Mouse (Mus musculus): ENCODE data around the gene P3h3. TPM values are rescaled to one million over a fixed set of nuclear protein-coding genes. Genes with fewer than 3 reads are reported as not detected.
"Not testable (repeated sequence)": the region's sequence is repeated elsewhere in the genome, so short reads cannot be mapped to it uniquely, and the experiment has no call there.

Gene P3h3
- polyA plus RNA-seq, 1 experiment from 2014 or later: 14.7 TPM

GRCm38 (mm10) chr6:124804341-124804740, 53.2 kb downstream of the P3h3 start:
- Histone ChIP-seq H3K27me3 (ENCODE audit: control insufficient read depth, insufficient read depth, low read length) (no peaks in the 10 kb centered on the region), H3K4me2 (replicated peaks; ENCODE audit: low read depth, low read length) (no peak overlapping the region), H3K36me3 (ENCODE audit: control insufficient read depth, insufficient read depth, low read length) (no peaks in the 10 kb centered on the region), H3K9ac (ENCODE audit: low read depth, low read length) (no peak overlapping the region), H3K27ac (ENCODE audit: low read depth, low read length) (no peak overlapping the region), H3K4me3 (ENCODE audit: low read depth, low read length) (no peak overlapping the region), H3K9me3 (ENCODE audit: control insufficient read depth, low read length) (no peaks in the 10 kb centered on the region), H3K4me1 (replicated peaks; ENCODE audit: control insufficient read depth, insufficient read depth, low read length) (peaks cover 7% of the 10 kb centered on the region; the same call in 1 of the 2 replicates)
- no peak for ATAC-seq (ENCODE audit: low FRiP score)
- DNase-seq (ENCODE audit: low spot score): no peak
- 91% methylated on average over 3 of the region's 3 CpGs for WGBS

DNA sequence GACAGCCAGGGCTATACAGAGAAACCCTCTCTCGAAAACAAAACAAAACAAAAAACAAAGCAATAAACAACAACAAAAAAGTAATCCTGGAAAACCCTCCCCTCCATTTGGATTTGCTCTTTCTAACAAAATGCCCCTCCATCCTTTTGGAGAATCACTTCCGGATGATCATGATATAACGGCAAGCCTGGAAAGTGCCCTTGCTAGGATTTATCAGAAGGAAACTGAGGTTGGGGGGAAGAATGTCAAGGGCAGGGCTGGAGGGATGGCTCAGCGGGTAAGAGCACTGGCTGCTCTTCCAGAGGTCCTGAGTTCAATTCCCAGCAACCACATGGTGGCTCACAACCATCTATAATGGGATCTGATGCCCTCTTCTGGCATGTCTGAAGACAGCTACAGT, 53.9 kb downstream of the P3h3 start:
- WGBS: 97% methylated on average over 4 of the region's 4 CpGs
- DNase-seq (ENCODE audit: low spot score); H3K4me2 ChIP-seq (replicated peaks; ENCODE audit: low read depth, low read length); H3K27me3 ChIP-seq (ENCODE audit: control insufficient read depth, insufficient read depth, low read length); H3K27ac ChIP-seq (ENCODE audit: low read depth, low read length); H3K9me3 ChIP-seq (ENCODE audit: control insufficient read depth, low read length); ATAC-seq (ENCODE audit: low FRiP score); H3K9ac ChIP-seq (ENCODE audit: low read depth, low read length); H3K36me3 ChIP-seq (ENCODE audit: control insufficient read depth, insufficient read depth, low read length); H3K4me3 ChIP-seq (ENCODE audit: low read depth, low read length); H3K4me1 ChIP-seq (replicated peaks; ENCODE audit: control insufficient read depth, insufficient read depth, low read length): not testable (repeated sequence)

- H3K4me2 ChIP-seq (replicated peaks; ENCODE audit: low read depth, low read length): no peak overlapping the region
- DNase-seq (ENCODE audit: low spot score) (no peak), ATAC-seq (ENCODE audit: low FRiP score) (no peak)
- WGBS: 77% methylated on average over 3 of the region's 3 CpGs
- no peaks in the 10 kb centered on the region for H3K36me3 ChIP-seq (ENCODE audit: control insufficient read depth, insufficient read depth, low read length)
- no peak overlapping the region for H3K9ac ChIP-seq (ENCODE audit: low read depth, low read length)
- peaks cover 3% of the 10 kb centered on the region; the same call in 1 of the 2 replicates for H3K4me1 ChIP-seq (replicated peaks; ENCODE audit: control insufficient read depth, insufficient read depth, low read length)
- H3K9me3 ChIP-seq (ENCODE audit: control insufficient read depth, low read length): no peaks in the 10 kb centered on the region
- no peak overlapping the region for H3K27ac ChIP-seq (ENCODE audit: low read depth, low read length)
- no peak overlapping the region for H3K4me3 ChIP-seq (ENCODE audit: low read depth, low read length)
- H3K27me3 ChIP-seq (ENCODE audit: control insufficient read depth, insufficient read depth, low read length): no peaks in the 10 kb centered on the region
Observed at GRCm38 (mm10) chr6:124803061-124803460, 54.5 kb downstream of the P3h3 start.

- not testable (repeated sequence) for H3K4me3 ChIP-seq (ENCODE audit: low read depth, low read length)
Observed at GRCm38 (mm10) chr6:124802400-124802799, 55.2 kb downstream of the P3h3 start.

DNA sequence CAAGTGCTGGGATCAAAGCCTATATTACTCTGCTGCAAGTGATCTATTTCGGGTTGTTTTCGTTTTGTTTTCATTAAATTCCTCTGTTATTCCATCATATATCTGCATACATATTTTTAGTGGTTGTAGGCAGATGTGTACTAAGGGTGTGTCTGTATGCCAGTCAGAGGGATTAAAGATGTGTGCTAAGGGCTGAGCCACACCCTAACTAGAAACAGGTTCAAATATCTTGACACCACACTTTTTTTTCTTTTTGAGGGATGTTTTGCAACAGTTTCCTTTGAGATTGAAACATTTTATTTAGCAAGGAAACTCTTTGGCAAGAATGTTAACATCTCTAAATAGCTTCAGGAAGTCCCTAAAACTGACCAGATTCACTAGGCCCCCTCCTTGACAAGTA, 61.4 kb downstream of the P3h3 start:
- Histone ChIP-seq H3K27me3 (ENCODE audit: control insufficient read depth, insufficient read depth, low read length) (no peaks in the 10 kb centered on the region), H3K4me2 (replicated peaks; ENCODE audit: low read depth, low read length) (no peak overlapping the region), H3K9me3 (ENCODE audit: control insufficient read depth, low read length) (no peaks in the 10 kb centered on the region), H3K36me3 (ENCODE audit: control insufficient read depth, insufficient read depth, low read length) (no peaks in the 10 kb centered on the region), H3K4me1 (replicated peaks; ENCODE audit: control insufficient read depth, insufficient read depth, low read length) (no peaks in the 10 kb centered on the region), H3K9ac (ENCODE audit: low read depth, low read length) (no peak overlapping the region), H3K4me3 (ENCODE audit: low read depth, low read length) (no peak overlapping the region), H3K27ac (ENCODE audit: low read depth, low read length) (no peak overlapping the region)
- whole genome bisulfite sequencing: 82% methylated on average over 2 of the region's 2 CpGs
- ATAC-seq (ENCODE audit: low FRiP score) (no peak), DNase-seq (ENCODE audit: low spot score) (no peak)

More at GRCm38 (mm10) chr6:124802400-124802799, 55.2 kb downstream of the P3h3 start:
- H3K27me3 ChIP-seq (ENCODE audit: control insufficient read depth, insufficient read depth, low read length); ATAC-seq (ENCODE audit: low FRiP score); H3K27ac ChIP-seq (ENCODE audit: low read depth, low read length); H3K4me2 ChIP-seq (replicated peaks; ENCODE audit: low read depth, low read length); H3K9ac ChIP-seq (ENCODE audit: low read depth, low read length); H3K36me3 ChIP-seq (ENCODE audit: control insufficient read depth, insufficient read depth, low read length); H3K4me1 ChIP-seq (replicated peaks; ENCODE audit: control insufficient read depth, insufficient read depth, low read length); H3K9me3 ChIP-seq (ENCODE audit: control insufficient read depth, low read length): not testable (repeated sequence)
- peak; percentile 34 for DNase-seq (ENCODE audit: low spot score)
- 20% methylated on average over 4 of the region's 9 CpGs for WGBS

DNA sequence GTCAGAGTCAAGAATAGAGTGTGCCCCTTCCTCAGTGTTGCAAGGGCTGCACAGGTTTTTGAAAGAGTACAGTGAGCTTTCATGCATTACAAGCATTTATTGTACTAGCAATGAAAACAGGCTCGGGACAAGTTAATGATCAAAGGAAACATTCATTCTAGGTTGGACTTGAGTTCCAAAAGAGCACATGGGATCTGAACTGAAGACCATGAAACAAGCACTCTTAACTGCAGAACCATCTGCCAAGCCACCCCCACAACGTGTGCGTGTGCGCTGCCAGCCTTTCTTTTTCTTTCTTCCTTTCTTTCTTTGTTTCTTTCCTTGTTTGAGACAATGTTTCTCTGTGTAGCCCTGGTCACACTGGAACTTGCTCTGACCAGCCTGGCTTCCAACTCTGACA, 61.8 kb downstream of the P3h3 start:
- Histone ChIP-seq H3K36me3 (ENCODE audit: control insufficient read depth, insufficient read depth, low read length) (no peaks in the 10 kb centered on the region), H3K9ac (ENCODE audit: low read depth, low read length) (no peak overlapping the region), H3K4me3 (ENCODE audit: low read depth, low read length) (no peak overlapping the region), H3K4me1 (replicated peaks; ENCODE audit: control insufficient read depth, insufficient read depth, low read length) (no peaks in the 10 kb centered on the region), H3K9me3 (ENCODE audit: control insufficient read depth, low read length) (no peaks in the 10 kb centered on the region), H3K27ac (ENCODE audit: low read depth, low read length) (no peak overlapping the region), H3K27me3 (ENCODE audit: control insufficient read depth, insufficient read depth, low read length) (no peaks in the 10 kb centered on the region), H3K4me2 (replicated peaks; ENCODE audit: low read depth, low read length) (no peak overlapping the region)
- DNase-seq (ENCODE audit: low spot score): no peak
- no peak for ATAC-seq (ENCODE audit: low FRiP score)
- WGBS: 69% methylated on average over 4 of the region's 4 CpGs

DNA sequence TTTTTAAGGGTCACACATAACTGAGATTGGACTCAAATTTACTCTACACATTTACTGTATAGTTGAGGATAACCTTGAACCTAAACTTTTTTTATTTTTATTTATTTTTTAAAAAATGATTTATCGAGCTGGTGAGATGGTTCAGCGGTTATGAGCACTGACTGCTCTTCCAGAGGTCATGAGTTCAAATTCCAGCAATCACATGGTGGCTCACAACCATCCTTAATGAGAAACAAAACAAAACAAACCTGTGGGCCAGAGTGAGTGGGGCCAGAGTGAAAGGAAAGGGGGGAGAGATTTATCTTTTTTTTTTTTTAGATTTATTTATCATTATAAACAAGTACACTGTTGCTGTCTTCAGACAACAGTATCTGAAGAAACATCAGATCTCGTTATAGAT, 65.6 kb downstream of the P3h3 start:
- Histone ChIP-seq H3K4me1 (replicated peaks; ENCODE audit: control insufficient read depth, insufficient read depth, low read length) (no peaks in the 10 kb centered on the region), H3K9ac (ENCODE audit: low read depth, low read length) (no peak overlapping the region), H3K36me3 (ENCODE audit: control insufficient read depth, insufficient read depth, low read length) (no peaks in the 10 kb centered on the region), H3K9me3 (ENCODE audit: control insufficient read depth, low read length) (no peaks in the 10 kb centered on the region), H3K27ac (ENCODE audit: low read depth, low read length) (no peak overlapping the region), H3K4me3 (ENCODE audit: low read depth, low read length) (no peak overlapping the region), H3K4me2 (replicated peaks; ENCODE audit: low read depth, low read length) (no peak overlapping the region), H3K27me3 (ENCODE audit: control insufficient read depth, insufficient read depth, low read length) (no peaks in the 10 kb centered on the region)
- no peak for DNase-seq (ENCODE audit: low spot score)
- no peak for ATAC-seq (ENCODE audit: low FRiP score)
- 84% methylated on average over 3 of the region's 3 CpGs for WGBS

Other genes with a start within 250 kb of the P3h3 start
- 0.10 TPM in 1 of 2 replicates, not detected in the other for gene C1s2, start 221.7 kb downstream of the P3h3 start, polyA plus RNA-seq (2014; fragmentation: Nextera tagmentation; extraction: Ambion mirVana)
- gene Lpcat3, start 194.7 kb downstream of the P3h3 start, polyA plus RNA-seq (2014; fragmentation: Nextera tagmentation; extraction: Ambion mirVana): 37.5 and 43.2 TPM in 2 replicates
- 196 and 203 TPM in 2 replicates for gene Emg1, start 145.6 kb downstream of the P3h3 start, polyA plus RNA-seq (2014; fragmentation: Nextera tagmentation; extraction: Ambion mirVana)
- 318 and 336 TPM in 2 replicates for gene Phb2, start 145.4 kb downstream of the P3h3 start, polyA plus RNA-seq (2014; fragmentation: Nextera tagmentation; extraction: Ambion mirVana)
- 7.1 and 7.9 TPM in 2 replicates for gene Ptpn6, start 119.0 kb downstream of the P3h3 start, polyA plus RNA-seq (2014; fragmentation: Nextera tagmentation; extraction: Ambion mirVana)
- gene Grcc10, start 116.4 kb downstream of the P3h3 start, polyA plus RNA-seq (2014; fragmentation: Nextera tagmentation; extraction: Ambion mirVana): 553 and 590 TPM in 2 replicates
- gene Gm45234, start 101.7 kb downstream of the P3h3 start, polyA plus RNA-seq (2014; fragmentation: Nextera tagmentation; extraction: Ambion mirVana): not detected in 2 replicates
- gene Atn1, start 101.2 kb downstream of the P3h3 start, polyA plus RNA-seq (2014; fragmentation: Nextera tagmentation; extraction: Ambion mirVana): 9.2 and 12.7 TPM in 2 replicates
- gene Eno2, start 88.1 kb downstream of the P3h3 start, polyA plus RNA-seq (2014; fragmentation: Nextera tagmentation; extraction: Ambion mirVana): 5.9 and 7.1 TPM in 2 replicates
- 4.1 and 4.7 TPM in 2 replicates for gene Lrrc23, start 78.0 kb downstream of the P3h3 start, polyA plus RNA-seq (2014; fragmentation: Nextera tagmentation; extraction: Ambion mirVana)
- 4.8 and 6.7 TPM in 2 replicates for gene Spsb2, start 49.1 kb downstream of the P3h3 start, polyA plus RNA-seq (2014; fragmentation: Nextera tagmentation; extraction: Ambion mirVana)
- gene Tpi1, start 43.5 kb downstream of the P3h3 start, polyA plus RNA-seq (2014; fragmentation: Nextera tagmentation; extraction: Ambion mirVana): 618 and 653 TPM in 2 replicates
- 127 and 134 TPM in 2 replicates for gene Usp5, start 28.3 kb downstream of the P3h3 start, polyA plus RNA-seq (2014; fragmentation: Nextera tagmentation; extraction: Ambion mirVana)
- gene Cdca3, start 28.2 kb downstream of the P3h3 start, polyA plus RNA-seq (2014; fragmentation: Nextera tagmentation; extraction: Ambion mirVana): 185 and 193 TPM in 2 replicates
- 0.22 and 0.64 TPM in 2 replicates for gene Gnb3, start 17.5 kb downstream of the P3h3 start, polyA plus RNA-seq (2014; fragmentation: Nextera tagmentation; extraction: Ambion mirVana)
- 1.9 and 2.3 TPM in 2 replicates for gene Gpr162, start 6.2 kb upstream of the P3h3 start, polyA plus RNA-seq (2014; fragmentation: Nextera tagmentation; extraction: Ambion mirVana)
- gene Cd4, start 30.5 kb upstream of the P3h3 start, polyA plus RNA-seq (2014; fragmentation: Nextera tagmentation; extraction: Ambion mirVana): 0.19 TPM in 1 of 2 replicates, not detected in the other
- 1.2 and 2.5 TPM in 2 replicates for gene Lag3, start 54.0 kb upstream of the P3h3 start, polyA plus RNA-seq (2014; fragmentation: Nextera tagmentation; extraction: Ambion mirVana)
- gene Ptms, start 62.4 kb upstream of the P3h3 start, polyA plus RNA-seq (2014; fragmentation: Nextera tagmentation; extraction: Ambion mirVana): 321 and 337 TPM in 2 replicates
- 443 and 465 TPM in 2 replicates for gene Mlf2, start 73.6 kb upstream of the P3h3 start, polyA plus RNA-seq (2014; fragmentation: Nextera tagmentation; extraction: Ambion mirVana)
- gene Cops7a, start 107.8 kb upstream of the P3h3 start, polyA plus RNA-seq (2014; fragmentation: Nextera tagmentation; extraction: Ambion mirVana): 94.3 and 99.7 TPM in 2 replicates
- 1.6 and 1.9 TPM in 2 replicates for gene Pianp, start 138.9 kb upstream of the P3h3 start, polyA plus RNA-seq (2014; fragmentation: Nextera tagmentation; extraction: Ambion mirVana)
- 8.7 and 16.5 TPM in 2 replicates for gene Zfp384, start 151.4 kb upstream of the P3h3 start, polyA plus RNA-seq (2014; fragmentation: Nextera tagmentation; extraction: Ambion mirVana)
- gene Ing4, start 182.0 kb upstream of the P3h3 start, polyA plus RNA-seq (2014; fragmentation: Nextera tagmentation; extraction: Ambion mirVana): 120 and 133 TPM in 2 replicates
- 10.7 and 12.2 TPM in 2 replicates for gene Acrbp, start 191.9 kb upstream of the P3h3 start, polyA plus RNA-seq (2014; fragmentation: Nextera tagmentation; extraction: Ambion mirVana)
- 0.21 TPM in 1 of 2 replicates, not detected in the other for gene Lpar5, start 210.2 kb upstream of the P3h3 start, polyA plus RNA-seq (2014; fragmentation: Nextera tagmentation; extraction: Ambion mirVana)
- 105 and 130 TPM in 2 replicates for gene Chd4, start 238.2 kb upstream of the P3h3 start, polyA plus RNA-seq (2014; fragmentation: Nextera tagmentation; extraction: Ambion mirVana)

Data from hindbrain, embryonic 11.5 days (tissue).